Mouse (Mus musculus) midbrain, embryonic 14.5 days (tissue): ENCODE measurements around the gene Chrm3. TPM values are rescaled to one million over a fixed set of nuclear protein-coding genes. Genes with fewer than 3 reads are reported as not detected.

ENCODE experiments used
- ATAC-seq: fragments of 200-750 bp; cut with Nextera tagmentation; 2 replicates; pipeline ENCODE4 v1.8.0; 2017; ENCODE audit warnings: moderate number of reproducible peaks, moderate library complexity; ENCODE audit not compliant: low FRiP score, low TSS enrichment
- DNase-seq: peaks from one replicate; pipeline ENCODE4 v3.0.0-alpha.2; 2015
- H3K27ac ChIP-seq: fragments of 300-500 bp; sonication (generic); replicated peaks from 2 replicates; pipeline ENCODE4 v1.5.1; 2014; ENCODE audit warnings: mild to moderate bottlenecking, low read depth, low read length, moderate library complexity
- H3K27me3 ChIP-seq: fragments of 300-500 bp; sonication (generic); 2 replicates; pipeline ENCODE4 v1.6.1; 2014; ENCODE audit warnings: low read length, control low read depth, mixed read lengths; ENCODE audit not compliant: control insufficient read depth, insufficient read depth
- H3K36me3 ChIP-seq: fragments of 300-500 bp; sonication (generic); 2 replicates; pipeline ENCODE4 v1.6.1; 2014; ENCODE audit warnings: low read length, control low read depth; ENCODE audit not compliant: control insufficient read depth, insufficient read depth
- H3K4me1 ChIP-seq: fragments of 300-500 bp; sonication (generic); 2 replicates; pipeline ENCODE4 v1.6.1; 2014; ENCODE audit warnings: mild to moderate bottlenecking, antibody characterized with exemption, low read length, control low read depth; ENCODE audit not compliant: control insufficient read depth, insufficient read depth
- H3K4me2 ChIP-seq: fragments of 300-500 bp; sonication (generic); 2 replicates; pipeline ENCODE4 v1.6.1; 2014; ENCODE audit warnings: mild to moderate bottlenecking, low read length, moderate library complexity
- H3K4me3 ChIP-seq: fragments of 300-500 bp; sonication (generic); replicated peaks from 2 replicates; pipeline ENCODE4 v1.5.1; 2014; ENCODE audit warnings: low read depth, low read length
- H3K9ac ChIP-seq: fragments of 300-500 bp; sonication (generic); replicated peaks from 2 replicates; pipeline ENCODE4 v1.6.1; 2014; ENCODE audit warnings: mild to moderate bottlenecking, low read length, moderate library complexity
- H3K9me3 ChIP-seq: fragments of 300-500 bp; sonication (generic); 2 replicates; pipeline ENCODE4 v1.6.1; 2016; ENCODE audit warnings: low read length, control low read depth, mixed read lengths; ENCODE audit not compliant: control insufficient read depth
- WGBS: fragments of 180-500 bp; shearing (Covaris S2); extraction: QIAGEN DNeasy Blood & Tissue Kit; methylation state at CpG from one replicate; pipeline ENCODE4 v1.1.7; 2014; 5-methylcytosine and 5-hydroxymethylcytosine counted together
- polyA plus RNA-seq: library from polyadenylated mRNA; unstranded; fragments of >200 nt; fragmentation: Nextera tagmentation; extraction: Ambion mirVana; gene quantifications from 2 replicates; pipeline ENCODE4 v1.2.1, GENCODE M21; 2014

Chrm3 gene
- polyA plus RNA-seq, 1 experiment from 2014 or later, result 2.7 TPM

GRCm38 (mm10) chr13:10157496-10157895 lies 203.2 kb downstream of the Chrm3 start:
- Histone ChIP-seq H3K4me1 (no peaks in the 10 kb centered on the region), H3K9me3 (no peaks in the 10 kb centered on the region), H3K36me3 (no peaks in the 10 kb centered on the region), H3K4me3 (no peak overlapping the region), H3K4me2 (no peak overlapping the region), H3K27me3 (no peaks in the 10 kb centered on the region), H3K9ac (no peak overlapping the region), H3K27ac (no peak overlapping the region)
- DNase-seq, result no peak
- ATAC-seq, result no peak
- WGBS, result 86% methylated on average over 3 of the region's 3 CpGs

GRCm38 (mm10) chr13:10140573-10140972 lies 220.1 kb downstream of the Chrm3 start:
- H3K36me3 ChIP-seq, result no peaks in the 10 kb centered on the region
- WGBS, result 88% methylated on average over 4 of the region's 4 CpGs
- no peak for DNase-seq
- no peak for ATAC-seq
- H3K27me3 ChIP-seq, result no peaks in the 10 kb centered on the region
- no peaks in the 10 kb centered on the region for H3K9me3 ChIP-seq
- H3K4me2 ChIP-seq, result no peak overlapping the region
- H3K27ac ChIP-seq, result no peak overlapping the region
- H3K4me3 ChIP-seq, result no peak overlapping the region
- no peak overlapping the region for H3K9ac ChIP-seq
- no peaks in the 10 kb centered on the region for H3K4me1 ChIP-seq

DNA sequence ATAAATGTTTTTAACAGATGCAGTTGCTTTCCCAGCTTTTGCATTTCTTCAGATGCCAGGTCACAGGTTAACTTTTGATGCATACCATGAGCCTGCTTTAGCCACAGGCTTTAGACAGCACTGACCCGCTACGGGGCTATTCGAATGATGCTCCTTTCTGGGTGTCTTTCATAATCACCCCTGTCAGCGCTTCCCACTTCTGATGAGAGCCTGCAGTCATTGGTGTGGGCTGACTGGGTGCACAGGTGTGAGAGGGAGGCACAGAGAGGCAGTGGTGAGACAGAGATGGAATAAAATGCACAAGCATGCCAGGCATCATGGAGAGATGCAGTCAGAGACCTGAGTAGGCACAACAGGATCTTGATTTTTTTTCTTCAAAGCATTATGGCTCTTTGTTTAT lies 221.8 kb downstream of the Chrm3 start:
- Histone ChIP-seq H3K4me3 (no peak overlapping the region), H3K27ac (no peak overlapping the region), H3K9me3 (no peaks in the 10 kb centered on the region), H3K36me3 (no peaks in the 10 kb centered on the region), H3K9ac (no peak overlapping the region), H3K27me3 (no peaks in the 10 kb centered on the region), H3K4me1 (no peaks in the 10 kb centered on the region), H3K4me2 (no peak overlapping the region)
- WGBS, result 87% methylated on average over 4 of the region's 4 CpGs
- DNase-seq (no peak), ATAC-seq (no peak)

DNA sequence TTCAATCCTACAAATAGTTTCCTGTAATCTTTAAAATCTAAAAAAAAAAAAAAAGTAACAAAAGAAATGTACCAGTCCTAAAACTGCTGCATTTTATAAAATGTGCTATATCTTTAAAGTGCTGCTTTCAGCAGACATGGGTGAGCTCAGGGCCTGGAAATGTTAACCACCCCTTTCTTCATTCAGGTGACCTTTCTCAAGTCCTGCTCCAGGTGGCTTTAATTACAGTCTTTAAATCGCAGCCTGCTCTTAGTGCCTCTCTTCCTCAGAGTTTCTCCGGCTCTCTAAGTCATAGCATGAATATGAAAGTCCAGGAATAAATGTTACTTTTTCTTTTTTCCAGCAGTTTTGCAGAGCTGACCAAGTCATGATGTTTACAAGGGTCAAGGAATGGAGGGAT lies 229.6 kb downstream of the Chrm3 start:
- no peaks in the 10 kb centered on the region for H3K27me3 ChIP-seq
- DNase-seq, result no peak
- no peak overlapping the region for H3K9ac ChIP-seq
- no peaks in the 10 kb centered on the region for H3K4me1 ChIP-seq
- H3K4me3 ChIP-seq, result no peak overlapping the region
- ATAC-seq, result no peak
- H3K27ac ChIP-seq, result no peak overlapping the region
- WGBS, result 88% methylated on average over 2 of the region's 2 CpGs
- H3K4me2 ChIP-seq, result no peak overlapping the region
- no peaks in the 10 kb centered on the region for H3K9me3 ChIP-seq
- no peaks in the 10 kb centered on the region for H3K36me3 ChIP-seq

DNA sequence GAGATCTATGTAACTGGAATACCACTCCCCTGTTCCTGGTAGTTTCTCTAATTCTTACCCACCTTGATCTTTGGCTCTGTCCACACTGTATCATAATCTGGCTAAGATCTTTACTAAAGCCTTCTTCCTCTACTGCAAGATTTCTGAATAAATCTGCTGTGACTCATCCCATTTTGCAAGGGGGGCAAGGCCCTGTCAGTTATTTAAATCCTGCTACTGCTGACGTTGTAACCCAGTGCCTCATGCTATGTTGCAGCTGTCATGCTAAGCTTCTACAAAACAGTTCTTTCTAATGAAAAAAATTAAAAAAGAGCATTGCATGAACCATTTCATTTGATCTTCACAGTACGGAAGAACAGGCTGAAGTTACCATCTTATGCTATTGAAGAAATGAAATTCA lies 248.4 kb downstream of the Chrm3 start:
- H3K27me3 ChIP-seq, result no peaks in the 10 kb centered on the region
- H3K9me3 ChIP-seq, result no peaks in the 10 kb centered on the region
- no peak for ATAC-seq
- no peaks in the 10 kb centered on the region for H3K36me3 ChIP-seq
- H3K4me2 ChIP-seq, result no peak overlapping the region
- H3K9ac ChIP-seq, result no peak overlapping the region
- H3K4me3 ChIP-seq, result no peak overlapping the region
- WGBS, result 59% methylated on average over 2 of the region's 2 CpGs
- H3K27ac ChIP-seq, result no peak overlapping the region
- H3K4me1 ChIP-seq, result no peaks in the 10 kb centered on the region
- no peak for DNase-seq

DNA sequence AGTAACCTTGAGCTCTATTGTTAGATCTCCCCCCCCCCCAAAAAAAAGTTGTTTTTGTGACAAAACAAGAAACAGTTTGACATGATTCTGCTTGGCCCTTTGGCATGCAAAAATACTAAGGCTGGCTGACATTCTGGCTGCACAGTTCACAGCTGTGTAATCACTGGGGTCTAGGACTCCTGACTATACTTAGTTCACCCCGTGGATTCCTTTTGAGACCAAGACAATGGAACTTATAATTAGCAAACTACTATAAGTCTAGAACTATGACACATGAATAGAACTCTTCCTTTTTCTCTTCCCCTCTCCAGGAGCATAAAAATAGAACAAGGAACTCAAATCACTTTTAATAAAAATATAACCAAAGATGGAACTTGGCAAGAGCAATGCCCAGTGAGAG lies 251.1 kb downstream of the Chrm3 start:
- ATAC-seq (no peak), DNase-seq (no peak)
- Histone ChIP-seq H3K27ac (no peak overlapping the region), H3K4me3 (no peak overlapping the region), H3K9ac (no peak overlapping the region), H3K27me3 (no peaks in the 10 kb centered on the region), H3K36me3 (no peaks in the 10 kb centered on the region), H3K4me2 (no peak overlapping the region), H3K9me3 (no peaks in the 10 kb centered on the region), H3K4me1 (no peaks in the 10 kb centered on the region)
- WGBS, result 33% methylated on average over 1 of the region's 1 CpGs

- DNase-seq (no peak), ATAC-seq (no peak)
- H3K27me3 ChIP-seq, result no peaks in the 10 kb centered on the region
- no peak overlapping the region for H3K27ac ChIP-seq
- H3K9me3 ChIP-seq, result no peaks in the 10 kb centered on the region
- H3K4me1 ChIP-seq, result no peaks in the 10 kb centered on the region
- no peak overlapping the region for H3K9ac ChIP-seq
- no peaks in the 10 kb centered on the region for H3K36me3 ChIP-seq
- WGBS, result 86% methylated on average over 7 of the region's 7 CpGs
- H3K4me3 ChIP-seq, result no peak overlapping the region
- no peak overlapping the region for H3K4me2 ChIP-seq
Measured at GRCm38 (mm10) chr13:10107331-10107730, 253.3 kb downstream of the Chrm3 start.

- no peak overlapping the region for H3K9ac ChIP-seq
- H3K4me3 ChIP-seq, result no peak overlapping the region
- no peak overlapping the region for H3K4me2 ChIP-seq
- ATAC-seq (no peak), DNase-seq (no peak)
- WGBS, result 68% methylated on average over 4 of the region's 4 CpGs
- no peaks in the 10 kb centered on the region for H3K27me3 ChIP-seq
- no peaks in the 10 kb centered on the region for H3K4me1 ChIP-seq
- no peaks in the 10 kb centered on the region for H3K9me3 ChIP-seq
- no peak overlapping the region for H3K27ac ChIP-seq
- H3K36me3 ChIP-seq, result no peaks in the 10 kb centered on the region
Measured at GRCm38 (mm10) chr13:10090778-10091177, 269.9 kb downstream of the Chrm3 start.

DNA sequence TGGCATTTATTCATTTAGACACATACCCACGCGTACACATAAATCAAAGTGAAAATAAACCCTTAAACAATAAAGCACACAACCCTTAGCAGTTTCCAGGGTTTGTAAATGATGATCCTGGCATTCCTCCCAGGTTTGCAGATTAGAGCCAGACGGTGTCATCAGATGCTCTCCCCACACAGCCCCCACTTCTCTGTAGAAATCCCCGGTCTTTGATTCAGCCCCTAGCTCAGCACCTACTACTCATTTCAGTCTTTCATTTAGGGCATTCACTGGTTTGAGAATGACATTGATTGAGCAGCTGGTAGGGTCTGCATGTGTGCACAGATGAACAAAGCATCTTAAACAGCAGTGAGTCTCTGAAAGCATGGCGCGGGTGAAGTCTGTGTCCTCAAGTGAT lies 274.3 kb downstream of the Chrm3 start:
- Histone ChIP-seq H3K4me3 (no peak overlapping the region), H3K9ac (no peak overlapping the region), H3K27ac (no peak overlapping the region), H3K36me3 (no peaks in the 10 kb centered on the region), H3K9me3 (no peaks in the 10 kb centered on the region), H3K4me2 (no peak overlapping the region), H3K4me1 (no peaks in the 10 kb centered on the region), H3K27me3 (no peaks in the 10 kb centered on the region)
- DNase-seq, result no peak
- no peak for ATAC-seq
- 86% methylated on average over 6 of the region's 6 CpGs for WGBS
